22 mouse cellular contexts compared by ENCODE assay signal in the genomic region with DNA sequence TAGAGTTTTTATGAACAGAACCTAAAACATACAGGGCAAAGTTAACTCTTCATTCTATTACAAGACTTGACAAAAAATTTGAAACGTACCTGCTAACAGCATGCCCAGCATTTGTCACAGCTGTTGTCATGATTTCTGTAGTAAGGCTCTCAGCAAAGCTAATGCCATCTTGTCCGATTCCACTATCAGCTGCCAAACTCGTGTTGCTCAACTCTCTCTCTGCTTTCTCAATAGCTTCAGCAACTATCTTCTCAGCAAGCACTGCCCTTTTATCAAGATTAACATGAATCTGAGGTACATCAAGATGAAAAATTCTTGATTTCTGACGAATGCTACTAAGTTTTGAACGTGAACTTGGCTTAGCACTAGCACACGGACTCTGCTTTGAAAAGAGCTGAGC.
"Had no signal": no experiment of that assay in that cellular context is flagged by ENCODE, and none has a peak within 500 bp of the region (broad histone marks: within the 10 kb centered on the region; RNA-seq: fewer than 3 reads in every experiment).

No protein-coding gene starts in this region.

- H3K9ac ChIP-seq: limb, embryonic 13.5 days; liver, embryonic 15.5 days; lung, embryonic 15.5 days; midbrain, embryonic 13.5 days; neural tube, embryonic 12.5 days; neural tube, embryonic 15.5 days had no signal

- H3K9me3 ChIP-seq: limb, embryonic 10.5 days; limb, embryonic 13.5 days; liver, embryonic 15.5 days; lung, embryonic 15.5 days; midbrain, embryonic 13.5 days; neural tube, embryonic 12.5 days; neural tube, embryonic 15.5 days had no signal

- H3K4me2 ChIP-seq: limb, embryonic 13.5 days; liver, embryonic 15.5 days; lung, embryonic 15.5 days; midbrain, embryonic 13.5 days; neural tube, embryonic 12.5 days; neural tube, embryonic 15.5 days had no signal

- DNase-seq: kidney, postnatal 25 days; layer of hippocampus, adult 9-11 months; liver; lung, adult 18-20 months; right cerebral cortex, adult 18-20 months; right cerebral cortex, postnatal 14 days; right cerebral cortex, postnatal 4 days; thymus, adult 2 months; thymus, postnatal 14 days; thymus, postnatal 4 days had no signal

- H3K27ac ChIP-seq: kidney, postnatal 0 days; layer of hippocampus, adult 2 months; limb, embryonic 10.5 days; limb, embryonic 13.5 days; liver, embryonic 15.5 days; lung, embryonic 15.5 days; macrophage; midbrain, embryonic 13.5 days; neural tube, embryonic 12.5 days; neural tube, embryonic 15.5 days; stomach, postnatal 0 days had no signal

- H3K4me1 ChIP-seq: limb, embryonic 10.5 days; limb, embryonic 13.5 days; liver, embryonic 15.5 days; lung, embryonic 15.5 days; midbrain, embryonic 13.5 days; neural tube, embryonic 12.5 days; neural tube, embryonic 15.5 days had no signal

- H3K4me3 ChIP-seq: layer of hippocampus, adult 2 months; limb, embryonic 10.5 days; limb, embryonic 13.5 days; liver, embryonic 15.5 days; lung, embryonic 15.5 days; midbrain, embryonic 13.5 days; neural tube, embryonic 12.5 days; neural tube, embryonic 15.5 days had no signal

- ATAC-seq: intestine, postnatal 0 days; midbrain, embryonic 13.5 days had no signal

- H3K27me3 ChIP-seq: limb, embryonic 13.5 days; liver, embryonic 15.5 days; lung, embryonic 15.5 days; midbrain, embryonic 13.5 days; neural tube, embryonic 12.5 days; neural tube, embryonic 15.5 days had no signal
